Mouse (Mus musculus): ENCODE measurements at regions not wholly inside any gene's neighbourhood (a gene's known extent, or its start where the extent isn't known, plus 50 kb on each side); places are given as distances from the start of the nearest gene placed in this dataset.
"Not testable (repeated sequence)": the region's sequence is repeated elsewhere in the genome, so short reads cannot be mapped to it uniquely, and the experiment has no call there.

GRCm38 (mm10) chr13:26150426-26150825 is 619.5 kb downstream of the Hdgfl1 start:
- no peak overlapping the region for H3K4me3 ChIP-seq (ENCODE audit: control insufficient read depth, low read depth, low read length)
- TF ChIP-seq POLR2A (IDR thresholded peaks at IDR 0.05; ENCODE audit: control insufficient read depth, low read depth, low read length) (no peak), CTCF (IDR thresholded peaks at IDR 0.05; ENCODE audit: control insufficient read depth, insufficient read depth, insufficient replicate concordance, low read depth, low read length) (no peak)

GRCm38 (mm10) chr13:26142811-26143210 is 627.2 kb downstream of the Hdgfl1 start:
- Histone ChIP-seq H3K4me1 (ENCODE audit: control insufficient read depth, insufficient read depth, low read length) (no peaks in the 10 kb centered on the region), H3K4me3 (ENCODE audit: control insufficient read depth, low read depth, low read length) (no peak overlapping the region), H3K36me3 (ENCODE audit: control insufficient read depth, insufficient read depth, low read length) (no peaks in the 10 kb centered on the region), H3K27ac (ENCODE audit: control insufficient read depth, insufficient read depth, low read depth, low read length) (no peak overlapping the region), H3K27me3 (ENCODE audit: control insufficient read depth, insufficient read depth, low read length) (no peaks in the 10 kb centered on the region)
- no peak for TF ChIP-seq CTCF (IDR thresholded peaks at IDR 0.05; ENCODE audit: control insufficient read depth, insufficient read depth, insufficient replicate concordance, low read depth, low read length)
- TF ChIP-seq POLR2A (IDR thresholded peaks at IDR 0.05; ENCODE audit: control insufficient read depth, low read depth, low read length): no peak

More at GRCm38 (mm10) chr13:26150426-26150825, 619.5 kb downstream of the Hdgfl1 start:
- H3K36me3 ChIP-seq (ENCODE audit: control insufficient read depth, insufficient read depth, low read length): no peaks in the 10 kb centered on the region
- no peaks in the 10 kb centered on the region for H3K27me3 ChIP-seq (ENCODE audit: control insufficient read depth, insufficient read depth, low read length)
- no peaks in the 10 kb centered on the region for H3K4me1 ChIP-seq (ENCODE audit: control insufficient read depth, insufficient read depth, low read length)
- no peak overlapping the region for H3K27ac ChIP-seq (ENCODE audit: control insufficient read depth, insufficient read depth, low read depth, low read length)

GRCm38 (mm10) chr13:26119363-26119762 is 650.6 kb downstream of the Hdgfl1 start:
- Histone ChIP-seq H3K36me3 (ENCODE audit: control insufficient read depth, insufficient read depth, low read length) (no peaks in the 10 kb centered on the region), H3K4me3 (ENCODE audit: control insufficient read depth, low read depth, low read length) (no peak overlapping the region), H3K27ac (ENCODE audit: control insufficient read depth, insufficient read depth, low read depth, low read length) (no peak overlapping the region), H3K4me1 (ENCODE audit: control insufficient read depth, insufficient read depth, low read length) (no peaks in the 10 kb centered on the region), H3K27me3 (ENCODE audit: control insufficient read depth, insufficient read depth, low read length) (no peaks in the 10 kb centered on the region)
- TF ChIP-seq CTCF (IDR thresholded peaks at IDR 0.05; ENCODE audit: control insufficient read depth, insufficient read depth, insufficient replicate concordance, low read depth, low read length) (no peak), POLR2A (IDR thresholded peaks at IDR 0.05; ENCODE audit: control insufficient read depth, low read depth, low read length) (no peak)

GRCm38 (mm10) chr13:26114136-26114535 is 655.8 kb downstream of the Hdgfl1 start:
- Histone ChIP-seq H3K4me1 (ENCODE audit: control insufficient read depth, insufficient read depth, low read length) (no peaks in the 10 kb centered on the region), H3K27me3 (ENCODE audit: control insufficient read depth, insufficient read depth, low read length) (no peaks in the 10 kb centered on the region), H3K4me3 (ENCODE audit: control insufficient read depth, low read depth, low read length) (no peak overlapping the region), H3K27ac (ENCODE audit: control insufficient read depth, insufficient read depth, low read depth, low read length) (no peak overlapping the region), H3K36me3 (ENCODE audit: control insufficient read depth, insufficient read depth, low read length) (no peaks in the 10 kb centered on the region)
- TF ChIP-seq CTCF (IDR thresholded peaks at IDR 0.05; ENCODE audit: control insufficient read depth, insufficient read depth, insufficient replicate concordance, low read depth, low read length) (no peak), POLR2A (IDR thresholded peaks at IDR 0.05; ENCODE audit: control insufficient read depth, low read depth, low read length) (no peak)

- H3K27me3 ChIP-seq (ENCODE audit: control insufficient read depth, insufficient read depth, low read length); H3K4me1 ChIP-seq (ENCODE audit: control insufficient read depth, insufficient read depth, low read length); H3K27ac ChIP-seq (ENCODE audit: control insufficient read depth, insufficient read depth, low read depth, low read length); H3K4me3 ChIP-seq (ENCODE audit: control insufficient read depth, low read depth, low read length); H3K36me3 ChIP-seq (ENCODE audit: control insufficient read depth, insufficient read depth, low read length): not testable (repeated sequence)
Measured at GRCm38 (mm10) chr13:26113723-26114122, 656.2 kb downstream of the Hdgfl1 start.

GRCm38 (mm10) chr13:26112579-26112978 is 657.4 kb downstream of the Hdgfl1 start:
- Histone ChIP-seq H3K27ac (ENCODE audit: control insufficient read depth, insufficient read depth, low read depth, low read length) (no peak overlapping the region), H3K36me3 (ENCODE audit: control insufficient read depth, insufficient read depth, low read length) (no peaks in the 10 kb centered on the region), H3K4me1 (ENCODE audit: control insufficient read depth, insufficient read depth, low read length) (no peaks in the 10 kb centered on the region), H3K4me3 (ENCODE audit: control insufficient read depth, low read depth, low read length) (no peak overlapping the region), H3K27me3 (ENCODE audit: control insufficient read depth, insufficient read depth, low read length) (no peaks in the 10 kb centered on the region)
- no peak for TF ChIP-seq CTCF (IDR thresholded peaks at IDR 0.05; ENCODE audit: control insufficient read depth, insufficient read depth, insufficient replicate concordance, low read depth, low read length)

GRCm38 (mm10) chr13:26109013-26109412 is 661.0 kb downstream of the Hdgfl1 start:
- no peak for TF ChIP-seq POLR2A (IDR thresholded peaks at IDR 0.05; ENCODE audit: control insufficient read depth, low read depth, low read length)
- no peak for TF ChIP-seq CTCF (IDR thresholded peaks at IDR 0.05; ENCODE audit: control insufficient read depth, insufficient read depth, insufficient replicate concordance, low read depth, low read length)
- Histone ChIP-seq H3K27me3 (ENCODE audit: control insufficient read depth, insufficient read depth, low read length) (no peaks in the 10 kb centered on the region), H3K36me3 (ENCODE audit: control insufficient read depth, insufficient read depth, low read length) (no peaks in the 10 kb centered on the region), H3K27ac (ENCODE audit: control insufficient read depth, insufficient read depth, low read depth, low read length) (no peak overlapping the region), H3K4me3 (ENCODE audit: control insufficient read depth, low read depth, low read length) (no peak overlapping the region), H3K4me1 (ENCODE audit: control insufficient read depth, insufficient read depth, low read length) (no peaks in the 10 kb centered on the region)

GRCm38 (mm10) chr13:26088727-26089126 is 681.2 kb downstream of the Hdgfl1 start:
- Histone ChIP-seq H3K27me3 (ENCODE audit: control insufficient read depth, insufficient read depth, low read length) (no peaks in the 10 kb centered on the region), H3K4me1 (ENCODE audit: control insufficient read depth, insufficient read depth, low read length) (no peaks in the 10 kb centered on the region), H3K36me3 (ENCODE audit: control insufficient read depth, insufficient read depth, low read length) (no peaks in the 10 kb centered on the region), H3K27ac (ENCODE audit: control insufficient read depth, insufficient read depth, low read depth, low read length) (no peak overlapping the region), H3K4me3 (ENCODE audit: control insufficient read depth, low read depth, low read length) (no peak overlapping the region)
- no peak for TF ChIP-seq CTCF (IDR thresholded peaks at IDR 0.05; ENCODE audit: control insufficient read depth, insufficient read depth, insufficient replicate concordance, low read depth, low read length)
- no peak for TF ChIP-seq POLR2A (IDR thresholded peaks at IDR 0.05; ENCODE audit: control insufficient read depth, low read depth, low read length)
